Mouse (Mus musculus) hindbrain, embryonic 10.5 days (tissue): ENCODE measurements around the gene Trim40. TPM values are rescaled to one million over a fixed set of nuclear protein-coding genes. Genes with fewer than 3 reads are reported as not detected.
"Not testable (repeated sequence)": the region's sequence is repeated elsewhere in the genome, so short reads cannot be mapped to it uniquely, and the experiment has no call there.

Experiments used
- DNase-seq: peaks from one replicate; pipeline ENCODE4 v3.0.0-alpha.2; 2017; ENCODE audit warnings: low spot score
- H3K27ac ChIP-seq: fragments of 300-500 bp; sonication (generic); 2 replicates; pipeline ENCODE4 v1.5.1; 2016; ENCODE audit warnings: mild to moderate bottlenecking, moderate library complexity
- H3K27me3 ChIP-seq: fragments of 300-500 bp; sonication (generic); 2 replicates; pipeline ENCODE4 v1.6.1; 2016; ENCODE audit warnings: mild to moderate bottlenecking; ENCODE audit not compliant: poor library complexity, insufficient read depth, severe bottlenecking
- H3K36me3 ChIP-seq: fragments of 300-500 bp; sonication (generic); 2 replicates; pipeline ENCODE4 v1.6.1; 2016; ENCODE audit warnings: mild to moderate bottlenecking, moderate library complexity
- H3K4me1 ChIP-seq: fragments of 300-500 bp; sonication (generic); replicated peaks from 2 replicates; pipeline ENCODE4 v1.6.1; 2016; ENCODE audit warnings: mild to moderate bottlenecking
- H3K4me3 ChIP-seq: fragments of 300-500 bp; sonication (generic); 2 replicates; pipeline ENCODE4 v1.5.1; 2016; ENCODE audit warnings: mild to moderate bottlenecking, moderate library complexity
- H3K9me3 ChIP-seq: fragments of 300-500 bp; sonication (generic); 2 replicates; pipeline ENCODE4 v1.6.1; 2016; ENCODE audit warnings: mild to moderate bottlenecking, moderate library complexity
- WGBS: fragments of 180-500 bp; shearing (Covaris S2); methylation state at CpG from one replicate; pipeline ENCODE4 v1.1.7; 2016; 5-methylcytosine and 5-hydroxymethylcytosine counted together
- polyA plus RNA-seq: library from polyadenylated mRNA; unstranded; fragments of >200 nt; fragmentation: Nextera tagmentation; extraction: Ambion mirVana; gene quantifications from 2 replicates; pipeline ENCODE4 v1.2.1, GENCODE M21; 2016

Gene Trim40
- polyA plus RNA-seq, 1 experiment from 2014 or later: not detected

GRCm38 (mm10) chr17:36909802-36910201 lies 19.9 kb upstream of the Trim40 start:
- 0 out of 2 replicates have a peak, but pooled peaks cover 5% of the 10 kb centered on the region for H3K4me1 ChIP-seq
- no peaks in the 10 kb centered on the region for H3K9me3 ChIP-seq
- no peak overlapping the region for H3K27ac ChIP-seq
- no peaks in the 10 kb centered on the region for H3K27me3 ChIP-seq
- H3K36me3 ChIP-seq: no peaks in the 10 kb centered on the region
- H3K4me3 ChIP-seq: no peak overlapping the region
- 60% methylated on average over 4 of the region's 4 CpGs for WGBS
- no peak for DNase-seq

GRCm38 (mm10) chr17:36908235-36908634 lies 18.3 kb upstream of the Trim40 start:
- no peak overlapping the region for H3K4me3 ChIP-seq
- no peaks in the 10 kb centered on the region for H3K9me3 ChIP-seq
- 66% methylated on average over 1 of the region's 1 CpGs for WGBS
- H3K36me3 ChIP-seq: no peaks in the 10 kb centered on the region
- no peaks in the 10 kb centered on the region for H3K27me3 ChIP-seq
- 0 out of 2 replicates have a peak, but pooled peaks cover 5% of the 10 kb centered on the region for H3K4me1 ChIP-seq
- no peak for DNase-seq
- H3K27ac ChIP-seq: no peak overlapping the region

- H3K27ac ChIP-seq: no peak overlapping the region
- 0 out of 2 replicates have a peak, but pooled peaks cover 5% of the 10 kb centered on the region for H3K4me1 ChIP-seq
- H3K4me3 ChIP-seq: no peak overlapping the region
- DNase-seq: no peak
- H3K36me3 ChIP-seq: no peaks in the 10 kb centered on the region
- H3K27me3 ChIP-seq: no peaks in the 10 kb centered on the region
- H3K9me3 ChIP-seq: no peaks in the 10 kb centered on the region
- 78% methylated on average over 3 of the region's 3 CpGs for WGBS
Measured at GRCm38 (mm10) chr17:36903651-36904050, 13.7 kb upstream of the Trim40 start.

GRCm38 (mm10) chr17:36900691-36901090 lies 10.8 kb upstream of the Trim40 start:
- Histone ChIP-seq H3K9me3 (no peaks in the 10 kb centered on the region), H3K27me3 (no peaks in the 10 kb centered on the region), H3K4me3 (no peak overlapping the region), H3K27ac (no peak overlapping the region), H3K4me1 (no peaks in the 10 kb centered on the region), H3K36me3 (no peaks in the 10 kb centered on the region)
- no peak for DNase-seq
- 44% methylated on average over 1 of the region's 1 CpGs for WGBS

GRCm38 (mm10) chr17:36900001-36900400 lies 10.1 kb upstream of the Trim40 start:
- WGBS: 90% methylated on average over 5 of the region's 5 CpGs
- no peak overlapping the region for H3K4me3 ChIP-seq

GRCm38 (mm10) chr17:36899376-36899775 lies 9.5 kb upstream of the Trim40 start:
- Histone ChIP-seq H3K36me3 (no peaks in the 10 kb centered on the region), H3K4me3 (no peak overlapping the region), H3K4me1 (no peaks in the 10 kb centered on the region), H3K9me3 (no peaks in the 10 kb centered on the region), H3K27ac (no peak overlapping the region), H3K27me3 (no peaks in the 10 kb centered on the region)
- DNase-seq: no peak
- 86% methylated on average over 4 of the region's 4 CpGs for WGBS

More at GRCm38 (mm10) chr17:36900001-36900400, 10.1 kb upstream of the Trim40 start:
- H3K36me3 ChIP-seq: no peaks in the 10 kb centered on the region
- H3K4me1 ChIP-seq: no peaks in the 10 kb centered on the region
- no peaks in the 10 kb centered on the region for H3K27me3 ChIP-seq
- no peak for DNase-seq
- no peaks in the 10 kb centered on the region for H3K9me3 ChIP-seq
- H3K27ac ChIP-seq: no peak overlapping the region

GRCm38 (mm10) chr17:36897552-36898205 lies 7.8 kb upstream of the Trim40 start, which contains the start of gene Trim31:
Gene Trim31, plus strand, starts transcription at chr17:36898118.
- no peaks in the 10 kb centered on the region for H3K9me3 ChIP-seq
- WGBS: 78% methylated on average over 6 of the region's 6 CpGs
- no peaks in the 10 kb centered on the region for H3K4me1 ChIP-seq
- H3K36me3 ChIP-seq: no peaks in the 10 kb centered on the region
- no peak for DNase-seq
- H3K4me3 ChIP-seq: no peak within 1 kb of the TSS
- no peaks in the 10 kb centered on the region for H3K27me3 ChIP-seq
- no peak within 1 kb of the TSS for H3K27ac ChIP-seq

- DNase-seq: no peak
- H3K4me1 ChIP-seq: no peaks in the 10 kb centered on the region
- H3K36me3 ChIP-seq: no peaks in the 10 kb centered on the region
- no peak overlapping the region for H3K4me3 ChIP-seq
- no peaks in the 10 kb centered on the region for H3K27me3 ChIP-seq
- no peaks in the 10 kb centered on the region for H3K9me3 ChIP-seq
- no peak overlapping the region for H3K27ac ChIP-seq
Measured at GRCm38 (mm10) chr17:36897065-36897464, 7.1 kb upstream of the Trim40 start.

- no peak overlapping the region for H3K4me3 ChIP-seq
- 83% methylated on average over 1 of the region's 1 CpGs for WGBS
- no peaks in the 10 kb centered on the region for H3K9me3 ChIP-seq
- no peaks in the 10 kb centered on the region for H3K36me3 ChIP-seq
- DNase-seq: peak; percentile 39
- no peaks in the 10 kb centered on the region for H3K27me3 ChIP-seq
- H3K4me1 ChIP-seq: no peaks in the 10 kb centered on the region
- H3K27ac ChIP-seq: no peak overlapping the region
Measured at GRCm38 (mm10) chr17:36896583-36896982, 6.7 kb upstream of the Trim40 start.

- no peak overlapping the region for H3K27ac ChIP-seq
- H3K27me3 ChIP-seq: no peaks in the 10 kb centered on the region
- no peaks in the 10 kb centered on the region for H3K9me3 ChIP-seq
- DNase-seq: no peak
- no peak overlapping the region for H3K4me3 ChIP-seq
- WGBS: 80% methylated on average over 5 of the region's 5 CpGs
- no peaks in the 10 kb centered on the region for H3K36me3 ChIP-seq
- no peaks in the 10 kb centered on the region for H3K4me1 ChIP-seq
Measured at GRCm38 (mm10) chr17:36893387-36893786, 3.5 kb upstream of the Trim40 start.

- no peaks in the 10 kb centered on the region for H3K4me1 ChIP-seq
- no peak overlapping the region for H3K27ac ChIP-seq
- no peaks in the 10 kb centered on the region for H3K9me3 ChIP-seq
- no peaks in the 10 kb centered on the region for H3K36me3 ChIP-seq
- no peaks in the 10 kb centered on the region for H3K27me3 ChIP-seq
- no peak overlapping the region for H3K4me3 ChIP-seq
- WGBS: 19% methylated on average over 2 of the region's 2 CpGs
- peak; percentile 34 for DNase-seq
Measured at GRCm38 (mm10) chr17:36892362-36892761, 2.4 kb upstream of the Trim40 start.

GRCm38 (mm10) chr17:36891496-36891895 lies 1.6 kb upstream of the Trim40 start:
- WGBS: 100% methylated on average over 1 of the region's 1 CpGs
- not testable (repeated sequence) for H3K9me3 ChIP-seq, H3K36me3 ChIP-seq, H3K27me3 ChIP-seq, H3K4me3 ChIP-seq, H3K27ac ChIP-seq, H3K4me1 ChIP-seq, DNase-seq

GRCm38 (mm10) chr17:36885132-36885790 lies 4.7 kb downstream of the Trim40 start:
- H3K4me1 ChIP-seq: no peaks in the 10 kb centered on the region
- H3K4me3 ChIP-seq: no peak overlapping the region
- H3K36me3 ChIP-seq: no peaks in the 10 kb centered on the region
- WGBS: 95% methylated on average over 12 of the region's 12 CpGs
- no peak overlapping the region for H3K27ac ChIP-seq
- no peak for DNase-seq
- no peaks in the 10 kb centered on the region for H3K27me3 ChIP-seq
- no peaks in the 10 kb centered on the region for H3K9me3 ChIP-seq
